Mouse (Mus musculus): Measurements from ENCODE around the gene Kdm2a.

- TF ChIP-seq GATA1 (IDR thresholded peaks at IDR 0.05; ENCODE audit: borderline replicate concordance, low read length) (no peak), FLI1 (IDR thresholded peaks at IDR 0.05; ENCODE audit: low read length) (no peak)
Measured at GRCm38 (mm10) chr19:4309302-4309701, 88.8 kb downstream of the Kdm2a start.

Data from megakaryocyte, embryonic 14.5 days (primary cell).